Mouse (Mus musculus) ES-E14 (cell line): Measurements from ENCODE around the gene Rbm47. TPM values are rescaled to one million over a fixed set of nuclear protein-coding genes. Genes with fewer than 3 reads are reported as not detected.

ENCODE experiments used
- DNase-seq: peaks from one replicate; pipeline ENCODE4 v3.0.0-alpha.2; 2013; ENCODE audit warnings: low read depth, low spot score
- H3K27ac ChIP-seq: 2 replicates; pipeline ENCODE4 v1.5.1; 2012; ENCODE audit warnings: low read depth, mild to moderate bottlenecking, low read length, moderate library complexity, mixed read lengths; ENCODE audit not compliant: poor library complexity, insufficient read depth, severe bottlenecking
- H3K36me3 ChIP-seq: 2 replicates; pipeline ENCODE4 v1.6.1; 2012; ENCODE audit warnings: mild to moderate bottlenecking, low read length, moderate library complexity, mixed read lengths; ENCODE audit not compliant: control insufficient read depth, poor library complexity, insufficient read depth, severe bottlenecking
- H3K4me1 ChIP-seq, 2 experiments: fragments of 150-350 bp in 1 of 2; sonication (generic) in 1 of 2; 2 replicates each; pipeline ENCODE4 v1.6.1; 2012; ENCODE audit warnings: low read length in 2 of 2, mild to moderate bottlenecking in 1 of 2, mixed read lengths in 1 of 2; ENCODE audit not compliant: control insufficient read depth in 2 of 2, insufficient read depth in 2 of 2, poor library complexity in 1 of 2
- H3K4me3 ChIP-seq, 2 experiments: fragments of 150-350 bp in 1 of 2; sonication (generic) in 1 of 2; 2 replicates each; pipeline ENCODE4 v1.5.1; 2012; ENCODE audit warnings: low read length in 2 of 2, low read depth in 1 of 2, mild to moderate bottlenecking in 1 of 2, mixed read lengths in 1 of 2; ENCODE audit not compliant: insufficient read depth in 1 of 2, poor library complexity in 1 of 2, severe bottlenecking in 1 of 2
- H3K9ac ChIP-seq: 2 replicates; pipeline ENCODE4 v1.6.1; 2012; ENCODE audit warnings: low read depth, mild to moderate bottlenecking, low read length, mixed read lengths; ENCODE audit not compliant: poor library complexity, insufficient read depth, severe bottlenecking
- H3K9me3 ChIP-seq: fragments of 150-350 bp; sonication (generic); 2 replicates; pipeline ENCODE4 v1.6.1; 2012; ENCODE audit warnings: low read depth, mild to moderate bottlenecking, low read length; ENCODE audit not compliant: control insufficient read depth, insufficient read depth
- CHD2 ChIP-seq: IDR thresholded peaks from 2 replicates; pipeline ENCODE4 v1.6.1; 2014; ENCODE audit warnings: mild to moderate bottlenecking, low read depth, low read length, inconsistent platforms
- HCFC1 ChIP-seq: IDR thresholded peaks from 2 replicates; pipeline ENCODE4 v1.6.1; 2012; ENCODE audit warnings: low read length, inconsistent platforms, borderline replicate concordance; ENCODE audit not compliant: insufficient read depth
- MAFK ChIP-seq: IDR thresholded peaks from 2 replicates; pipeline ENCODE4 v1.6.1; 2014; ENCODE audit warnings: mild to moderate bottlenecking, low read depth, low read length, inconsistent platforms; ENCODE audit not compliant: insufficient read depth
- ZC3H11A ChIP-seq: IDR thresholded peaks from 2 replicates; pipeline ENCODE4 v1.6.1; 2012; ENCODE audit warnings: low read depth, mild to moderate bottlenecking, inconsistent platforms, low read length, borderline replicate concordance
- ZNF384 ChIP-seq: IDR thresholded peaks from 2 replicates; pipeline ENCODE4 v1.6.1; 2012; ENCODE audit warnings: low read depth, low read length, inconsistent platforms
- in situ Hi-C, 2 experiments: fragments of 600-800 bp; cut with MboI; formaldehyde crosslinking; loops; one replicate each; pipeline ENCODE4 v1.15.1; 2025; ENCODE audit warnings: low sequenced_read_pairs in 2 of 2, inconsistent platforms in 1 of 2; ENCODE audit not compliant: unreplicated experiment in 2 of 2
- total RNA-seq: library from RNA; depleted of rRNA; stranded (reverse); fragments of 300-350 nt; gene quantifications from 2 replicates; pipeline ENCODE4 v1.2.3, GENCODE M21; 2012

The Rbm47 gene
- total RNA-seq, 1 experiment = 13.4 TPM

DNA sequence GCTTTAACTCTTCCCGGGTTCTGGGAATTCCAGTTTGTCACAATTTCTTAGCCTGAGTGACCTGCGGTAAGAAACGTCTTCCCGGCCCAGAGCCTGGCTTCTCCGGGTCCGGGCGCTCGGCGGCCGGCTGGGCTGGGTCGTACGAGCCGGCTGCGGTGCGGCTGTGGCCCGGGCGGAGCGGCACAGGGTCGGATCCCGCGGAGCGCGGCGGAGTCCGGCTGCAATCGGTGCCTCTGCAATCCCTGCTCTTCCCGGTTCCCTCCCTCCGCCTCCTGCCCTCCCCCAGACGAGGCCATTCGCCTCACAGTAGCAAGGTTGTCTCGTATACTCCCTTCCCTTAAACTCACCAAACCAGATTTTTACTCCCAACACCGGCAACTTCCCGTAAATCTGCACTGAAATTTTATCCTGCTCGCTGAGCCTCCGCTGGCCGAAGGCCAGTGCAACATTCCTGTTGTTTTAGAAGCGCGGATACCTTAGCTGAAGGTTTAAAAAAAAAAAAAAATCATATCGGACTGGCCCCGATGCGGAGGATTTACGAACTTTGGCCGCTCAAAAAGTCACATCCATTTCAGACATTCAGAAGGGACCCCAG lies 22.1 kb downstream of the Rbm47 start:
- Histone ChIP-seq H3K9ac (peak overlapping the region; percentile 84), H3K9me3 (no peaks in the 10 kb centered on the region), H3K4me3 (peak overlapping the region; percentile 63 to 76), H3K36me3 (no peaks in the 10 kb centered on the region), H3K4me1 (peaks cover 4 to 6% of the 10 kb centered on the region in 2 experiments; a peak in 3 of 4 replicates), H3K27ac (peak overlapping the region; percentile 89)
- in situ Hi-C loops = no loop called here
- TF ChIP-seq ZC3H11A (no peak), ZNF384 (peak; percentile 64; the same call in 1 of the 2 replicates)
- peak; percentile 41 for DNase-seq

DNA sequence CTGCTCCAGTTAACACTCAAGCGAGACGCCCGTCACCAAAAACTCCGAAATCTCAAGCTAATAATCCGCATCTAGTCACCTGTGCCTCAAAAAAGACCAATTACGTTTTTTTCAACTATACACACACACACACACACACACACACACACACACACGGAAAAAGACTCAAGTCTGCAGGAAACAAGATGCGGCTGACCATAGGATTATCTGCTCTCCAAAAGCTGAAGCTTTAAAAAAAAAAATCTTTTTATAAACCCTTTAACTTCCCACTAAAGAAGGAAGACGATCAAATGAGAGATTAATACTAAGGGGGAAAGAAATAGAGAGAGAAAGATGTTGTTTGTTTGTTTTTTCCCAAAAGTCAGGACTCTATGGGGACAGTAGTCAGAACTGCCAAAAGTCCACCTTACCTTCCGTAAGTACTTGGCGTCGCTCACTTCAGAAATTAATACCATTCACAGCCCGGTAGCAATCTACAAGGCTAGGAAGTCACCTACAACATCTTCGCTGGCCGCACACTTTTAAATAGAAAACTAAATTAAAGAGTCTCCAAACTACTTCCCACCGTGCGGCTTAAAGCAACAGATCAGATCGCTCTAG lies 22.7 kb downstream of the Rbm47 start:
- H3K9me3 ChIP-seq = no peaks in the 10 kb centered on the region
- H3K9ac ChIP-seq = peak overlapping the region; percentile 84; the same call in 1 of the 2 replicates
- peak overlapping the region; percentile 89; the same call in 1 of the 2 replicates for H3K27ac ChIP-seq
- no peaks in the 10 kb centered on the region for H3K36me3 ChIP-seq
- no peak for DNase-seq
- in situ Hi-C loops = no loop called here
- peak overlapping the region; percentile 63 to 76 for H3K4me3 ChIP-seq
- H3K4me1 ChIP-seq = peaks cover 4 to 6% of the 10 kb centered on the region in 2 experiments; a peak in 3 of 4 replicates
- TF ChIP-seq MAFK (no peak), ZNF384 (0 out of 2 replicates have a peak, but pooled peaks have one; percentile 19), CHD2 (no peak)

DNA sequence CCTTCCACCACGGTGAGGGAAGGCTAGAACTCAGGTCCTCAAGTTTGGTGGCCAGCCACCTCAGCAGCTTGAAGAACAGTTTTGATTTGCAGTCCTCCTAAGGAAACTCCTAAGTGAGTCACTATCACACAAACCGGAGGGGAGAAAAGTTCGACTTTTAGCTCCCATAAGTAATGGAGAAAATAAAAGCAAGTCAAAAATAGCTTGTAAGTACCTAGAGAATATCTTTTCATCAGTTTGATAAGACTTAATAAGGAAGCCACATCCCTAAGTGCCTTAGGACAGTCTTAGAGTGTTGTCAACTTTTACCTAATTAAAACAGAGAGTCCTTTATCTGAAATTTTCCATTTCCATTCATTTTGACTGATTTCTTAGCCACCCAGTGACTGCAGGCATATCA lies 23.3 kb downstream of the Rbm47 start:
- H3K9ac ChIP-seq = no peak overlapping the region

DNA sequence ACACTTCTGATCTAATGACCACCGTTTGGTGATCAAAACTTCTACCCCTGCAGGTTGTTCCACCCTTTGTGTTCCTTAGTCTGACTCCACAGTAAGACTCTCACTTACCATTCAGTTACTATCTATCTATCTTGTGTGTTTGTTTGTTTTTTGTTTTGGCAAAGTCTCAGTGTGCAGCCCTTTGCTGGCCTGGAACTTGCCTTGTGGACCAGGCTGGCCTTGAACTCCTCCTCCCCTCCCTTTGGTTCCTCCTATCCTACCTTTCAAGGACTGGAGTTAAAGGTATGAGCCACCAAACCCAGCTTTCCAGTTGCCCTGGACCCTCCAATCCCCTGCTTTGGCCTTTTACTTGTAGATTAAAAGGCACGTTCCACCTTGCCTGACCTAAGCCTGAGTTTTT lies 23.8 kb downstream of the Rbm47 start:
- no peak overlapping the region; a peak in 1 of 4 replicates for H3K4me3 ChIP-seq
- no peaks in the 10 kb centered on the region for H3K36me3 ChIP-seq
- no peak overlapping the region for H3K9ac ChIP-seq
- H3K4me1 ChIP-seq = peaks cover 2 to 6% of the 10 kb centered on the region in 2 experiments; a peak in 3 of 4 replicates
- in situ Hi-C loops = no loop called here
- no peak for DNase-seq
- TF ChIP-seq ZC3H11A = no peak
- no peak for TF ChIP-seq HCFC1
- no peak for TF ChIP-seq CHD2
- TF ChIP-seq MAFK = no peak
- TF ChIP-seq ZNF384 = no peak
- no peaks in the 10 kb centered on the region for H3K9me3 ChIP-seq
- no peak overlapping the region for H3K27ac ChIP-seq

More for the DNA sequence above, 23.3 kb downstream of the Rbm47 start:
- in situ Hi-C loops = no loop called here
- H3K36me3 ChIP-seq = no peaks in the 10 kb centered on the region
- H3K4me3 ChIP-seq = peak overlapping the region in 1 of 2 experiments; percentile 76; a peak in 1 of 4 replicates
- TF ChIP-seq CHD2 (no peak), MAFK (no peak), HCFC1 (no peak), ZNF384 (no peak), ZC3H11A (no peak)
- H3K9me3 ChIP-seq = no peaks in the 10 kb centered on the region
- H3K27ac ChIP-seq = no peak overlapping the region
- no peak for DNase-seq
- H3K4me1 ChIP-seq = peaks cover 3 to 6% of the 10 kb centered on the region in 2 experiments; a peak in 3 of 4 replicates
